9 mouse cellular contexts compared by ENCODE assay signal in genomic region chr16:28929686-28930291, GRCm38 (mm10). TPM values are rescaled to one million over a fixed set of nuclear protein-coding genes. Genes with fewer than 3 reads are reported as not detected.
DNase-seq lines count a peak whose midpoint lies in the region; ATAC-seq and TF ChIP-seq lines count a peak whose summit lies in the region.
"Had no signal": no experiment of that assay in that cellular context is flagged by ENCODE, and none has a peak within 500 bp of the region (broad histone marks: within the 10 kb centered on the region; RNA-seq: fewer than 3 reads in every experiment).

No protein-coding gene starts in this region.

- DNase-seq in heart, postnatal 0 days (ENCODE audit: low spot score) = peak; percentile 45
- DNase-seq in kidney, postnatal 36 days = peak; percentile 72 to 74

- no peak for TF ChIP-seq CTCF in C2C12 (IDR thresholded peaks at IDR 0.05; ENCODE audit: control insufficient read depth, insufficient read depth, insufficient read length)
- TF ChIP-seq CTCF in heart, postnatal 0 days (IDR thresholded peaks at IDR 0.05; ENCODE audit: low read depth) = no peak

- peak overlapping the region; percentile 74 for H3K9ac ChIP-seq in forebrain, embryonic 15.5 days (replicated peaks)
- peak overlapping the region; percentile 84 for H3K9ac ChIP-seq in heart, postnatal 0 days (replicated peaks; ENCODE audit: low read depth, low read length)
- no peak overlapping the region; the same call in 1 of the 2 replicates for H3K9ac ChIP-seq in liver, embryonic 15.5 days
- peak overlapping the region; percentile 87 for H3K9ac ChIP-seq in neural tube, embryonic 15.5 days (replicated peaks)

- H3K36me3 ChIP-seq in C2C12 (ENCODE audit: control insufficient read depth, insufficient read depth) = peaks cover under 1% of the 10 kb centered on the region
- H3K36me3 ChIP-seq in forebrain, embryonic 15.5 days = no peaks in the 10 kb centered on the region
- H3K36me3 ChIP-seq in heart, postnatal 0 days (replicated peaks; ENCODE audit: control insufficient read depth, insufficient read depth, low read length) = no peaks in the 10 kb centered on the region
- no peaks in the 10 kb centered on the region for H3K36me3 ChIP-seq in liver, embryonic 15.5 days (replicated peaks)
- no peaks in the 10 kb centered on the region for H3K36me3 ChIP-seq in neural tube, embryonic 15.5 days

- H3K27ac ChIP-seq in brown adipose tissue, adult 24 weeks (replicated peaks; ENCODE audit: low read depth, low read length) = no peak overlapping the region
- peak overlapping the region; percentile 88 for H3K27ac ChIP-seq in forebrain, embryonic 15.5 days (replicated peaks)
- peak overlapping the region; percentile 88 for H3K27ac ChIP-seq in heart, postnatal 0 days (ENCODE audit: low read depth)
- peak overlapping the region; percentile 59 for H3K27ac ChIP-seq in liver, embryonic 15.5 days (replicated peaks)
- peak overlapping the region; percentile 89 for H3K27ac ChIP-seq in neural tube, embryonic 15.5 days (replicated peaks)

- H3K79me3 ChIP-seq in C2C12 (ENCODE audit: low read depth) = peaks cover 21% of the 10 kb centered on the region

- H3K79me2 ChIP-seq in C2C12 (ENCODE audit: control insufficient read depth, insufficient read depth) = peaks cover 44% of the 10 kb centered on the region

- 1% methylated on average over 63 of the region's 66 CpGs for WGBS in forebrain, embryonic 15.5 days
- WGBS in heart, postnatal 0 days = 0% methylated on average over 58 of the region's 66 CpGs
- under 1% methylated on average over 61 of the region's 66 CpGs for WGBS in liver, embryonic 15.5 days (ENCODE audit: insufficient replicate concordance)
- 1% methylated on average over 60 of the region's 66 CpGs for WGBS in neural tube, embryonic 15.5 days

- no peaks in the 10 kb centered on the region for H3K4me1 ChIP-seq in brown adipose tissue, adult 24 weeks (ENCODE audit: control insufficient read depth, insufficient read depth, insufficient read length, low read length)
- peaks cover 25% of the 10 kb centered on the region for H3K4me1 ChIP-seq in forebrain, embryonic 15.5 days
- peaks cover 8% of the 10 kb centered on the region for H3K4me1 ChIP-seq in heart, postnatal 0 days (ENCODE audit: control insufficient read depth, insufficient read depth)
- H3K4me1 ChIP-seq in liver, embryonic 15.5 days (replicated peaks) = no peaks in the 10 kb centered on the region
- H3K4me1 ChIP-seq in neural tube, embryonic 15.5 days = peaks cover 36% of the 10 kb centered on the region

- H3K4me2 ChIP-seq in forebrain, embryonic 15.5 days (replicated peaks) = peak overlapping the region; percentile 92
- H3K4me2 ChIP-seq in heart, postnatal 0 days (ENCODE audit: low read depth, low read length) = peak overlapping the region; percentile 88
- H3K4me2 ChIP-seq in liver, embryonic 15.5 days = peak overlapping the region; percentile 59
- H3K4me2 ChIP-seq in neural tube, embryonic 15.5 days = peak overlapping the region; percentile 78

- TF ChIP-seq EP300 in heart, postnatal 0 days (IDR thresholded peaks at IDR 0.05; ENCODE audit: low read depth) = no peak

- H3K4me3 ChIP-seq in C2C12 (ENCODE audit: insufficient read depth, poor library complexity, severe bottlenecking) = peak overlapping the region; percentile 76
- peak overlapping the region; percentile 96 for H3K4me3 ChIP-seq in brown adipose tissue, adult 24 weeks (ENCODE audit: insufficient read depth, low read depth, low read length)
- peak overlapping the region; percentile 86 for H3K4me3 ChIP-seq in forebrain, embryonic 15.5 days
- H3K4me3 ChIP-seq in heart, postnatal 0 days (ENCODE audit: low read depth, low read length) = peak overlapping the region; percentile 86
- peak overlapping the region; percentile 58 for H3K4me3 ChIP-seq in liver, embryonic 15.5 days (replicated peaks)
- peak overlapping the region; percentile 90 for H3K4me3 ChIP-seq in neural tube, embryonic 15.5 days (replicated peaks)

- H3ac ChIP-seq in C2C12 (ENCODE audit: control insufficient read depth, insufficient read length, low read depth) = peak overlapping the region; percentile 86

- peak; percentile 62 for ATAC-seq in forebrain, embryonic 15.5 days (replicated peaks)
- peak; percentile 61 for ATAC-seq in heart, postnatal 0 days (ENCODE audit: insufficient read depth, low read depth)
- peak; percentile 58 for ATAC-seq in liver, embryonic 15.5 days (ENCODE audit: insufficient read depth)
- ATAC-seq in neural tube, embryonic 15.5 days (ENCODE audit: low FRiP score) = peak; percentile 73
- no peak for ATAC-seq in megakaryocyte-erythroid progenitor cell, adult 5-6 weeks (replicated peaks; ENCODE audit: low FRiP score, low TSS enrichment, poor library complexity, severe bottlenecking)

- no peaks in the 10 kb centered on the region for H3K9me3 ChIP-seq in forebrain, embryonic 15.5 days
- no peaks in the 10 kb centered on the region for H3K9me3 ChIP-seq in heart, postnatal 0 days (replicated peaks; ENCODE audit: control insufficient read depth, low read length)
- no peaks in the 10 kb centered on the region for H3K9me3 ChIP-seq in liver, embryonic 15.5 days (replicated peaks)
- no peaks in the 10 kb centered on the region for H3K9me3 ChIP-seq in neural tube, embryonic 15.5 days (replicated peaks)

- no peaks in the 10 kb centered on the region for H3K27me3 ChIP-seq in C2C12 (ENCODE audit: control insufficient read depth, insufficient read depth, insufficient read length)
- H3K27me3 ChIP-seq in forebrain, embryonic 15.5 days = no peaks in the 10 kb centered on the region
- H3K27me3 ChIP-seq in heart, postnatal 0 days (ENCODE audit: control insufficient read depth, insufficient read depth, low read length) = no peaks in the 10 kb centered on the region
- H3K27me3 ChIP-seq in liver, embryonic 15.5 days = peaks cover 43% of the 10 kb centered on the region
- H3K27me3 ChIP-seq in neural tube, embryonic 15.5 days (replicated peaks) = 0 out of 2 replicates have a peak, but pooled peaks cover 3% of the 10 kb centered on the region

TF ChIP-seq in C2C12, 6 proteins besides CTCF, POLR2A, EP300 and RAD21:
- no peak for TF ChIP-seq MYOD1 (IDR thresholded peaks at IDR 0.05; ENCODE audit: control insufficient read depth, insufficient read length, low read depth)
- no peak for TF ChIP-seq MAX (IDR thresholded peaks at IDR 0.05)
- no peak for TF ChIP-seq MYOG (IDR thresholded peaks at IDR 0.05; ENCODE audit: control insufficient read depth, extremely low read depth, insufficient read length)
- TF ChIP-seq CEBPB (IDR thresholded peaks at IDR 0.05; ENCODE audit: low read depth) = no peak
- TF ChIP-seq FOSL1 (IDR thresholded peaks at IDR 0.05; ENCODE audit: insufficient read depth, low read length, poor library complexity, severe bottlenecking) = no peak
- TF ChIP-seq USF1 (IDR thresholded peaks at IDR 0.05; ENCODE audit: low read depth) = no peak

RNA-seq across cellular contexts. Expression of gene Mb21d2, which starts 0.3 kb away (rescaled TPM):
- 9.2 TPM for polyA plus RNA-seq in C2C12 (2012; fragmentation: generic; extraction: Trizol)
- polyA plus RNA-seq in brown adipose tissue, adult 24 weeks (2012; ENCODE audit: insufficient read depth, insufficient read length, missing spikeins) = 0.55 and 0.75 TPM in 2 replicates
- 9.5 and 10.5 TPM in 2 replicates for polyA plus RNA-seq in forebrain, embryonic 15.5 days (2015; fragmentation: Nextera tagmentation; extraction: Ambion mirVana)
- total RNA-seq in heart, postnatal 0 days (2014; rRNA removed; ENCODE audit: low replicate concordance) = 8.5 and 15.6 TPM in 2 replicates
- polyA plus RNA-seq in heart, postnatal 0 days (2015; fragmentation: Nextera tagmentation; extraction: Ambion mirVana) = 1.9 and 2.0 TPM in 2 replicates
- 1.3 and 1.5 TPM in 2 replicates for polyA plus RNA-seq in liver, embryonic 15.5 days (2015; fragmentation: Nextera tagmentation; extraction: Ambion mirVana)
- polyA plus RNA-seq in neural tube, embryonic 15.5 days (2015; fragmentation: Nextera tagmentation; extraction: Ambion mirVana) = 17.5 and 21.4 TPM in 2 replicates
- total RNA-seq in megakaryocyte-erythroid progenitor cell, adult 5-6 weeks (2014; fragmentation: Nextera tagmentation) = not detected in 2 replicates
- total RNA-seq in megakaryocyte-erythroid progenitor cell, adult 5-6 weeks (2017) = not detected in 2 replicates
- total RNA-seq: neutrophil, adult 5-6 weeks had no signal
